Mouse (Mus musculus) spleen, adult 12 weeks (tissue): ENCODE data around the gene Paqr9.

Source experiments
- DNase-seq: peaks from one replicate; pipeline ENCODE4 v3.0.0; 2022; ENCODE audit warnings: low spot score

Gene Paqr9

DNA sequence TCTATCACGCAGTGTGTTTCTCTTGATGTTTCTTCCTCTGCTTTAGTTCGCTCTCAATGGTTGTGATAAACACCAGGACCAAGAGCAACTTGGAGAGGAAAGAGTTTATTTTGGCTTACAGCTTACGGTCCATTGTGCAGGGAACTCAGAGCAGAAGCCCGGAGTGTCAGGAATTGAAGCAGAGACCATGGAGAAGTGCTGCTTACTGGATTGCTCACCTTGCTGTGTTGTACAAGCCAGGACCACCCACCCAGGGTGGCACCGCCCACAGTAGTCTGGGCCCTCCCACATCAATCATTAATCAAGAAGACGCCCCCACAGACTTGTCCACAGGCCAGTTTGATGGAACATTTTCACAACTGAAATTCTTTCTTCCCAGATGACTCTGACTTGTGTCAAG lies 18.0 kb downstream of the Paqr9 start:
- DNase-seq = no peak

DNA sequence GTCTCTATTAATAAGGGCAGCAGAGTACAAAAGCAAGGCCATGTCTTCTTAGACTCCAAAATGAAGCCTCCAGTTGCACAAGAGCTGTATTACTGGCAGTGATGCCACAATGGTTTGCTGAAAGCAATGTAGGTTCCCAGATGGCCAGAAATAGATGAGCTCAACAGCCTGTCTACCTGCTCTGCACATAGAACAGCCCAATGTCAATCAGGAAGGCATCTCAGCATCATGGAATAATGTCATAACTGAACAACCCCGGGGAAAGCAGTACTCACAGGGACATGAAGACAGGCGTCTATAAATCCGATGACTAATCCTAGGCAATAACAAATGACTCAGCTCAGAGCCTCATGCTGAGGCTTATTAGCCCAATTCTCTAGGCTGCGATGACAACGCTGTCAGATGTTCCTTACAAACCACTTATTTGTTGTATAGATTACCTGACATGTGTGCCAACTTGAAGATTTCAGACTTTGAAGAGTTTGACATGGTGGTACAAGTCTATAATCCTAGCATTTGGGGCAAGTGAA lies 19.0 kb downstream of the Paqr9 start:
- no peak for DNase-seq

DNA sequence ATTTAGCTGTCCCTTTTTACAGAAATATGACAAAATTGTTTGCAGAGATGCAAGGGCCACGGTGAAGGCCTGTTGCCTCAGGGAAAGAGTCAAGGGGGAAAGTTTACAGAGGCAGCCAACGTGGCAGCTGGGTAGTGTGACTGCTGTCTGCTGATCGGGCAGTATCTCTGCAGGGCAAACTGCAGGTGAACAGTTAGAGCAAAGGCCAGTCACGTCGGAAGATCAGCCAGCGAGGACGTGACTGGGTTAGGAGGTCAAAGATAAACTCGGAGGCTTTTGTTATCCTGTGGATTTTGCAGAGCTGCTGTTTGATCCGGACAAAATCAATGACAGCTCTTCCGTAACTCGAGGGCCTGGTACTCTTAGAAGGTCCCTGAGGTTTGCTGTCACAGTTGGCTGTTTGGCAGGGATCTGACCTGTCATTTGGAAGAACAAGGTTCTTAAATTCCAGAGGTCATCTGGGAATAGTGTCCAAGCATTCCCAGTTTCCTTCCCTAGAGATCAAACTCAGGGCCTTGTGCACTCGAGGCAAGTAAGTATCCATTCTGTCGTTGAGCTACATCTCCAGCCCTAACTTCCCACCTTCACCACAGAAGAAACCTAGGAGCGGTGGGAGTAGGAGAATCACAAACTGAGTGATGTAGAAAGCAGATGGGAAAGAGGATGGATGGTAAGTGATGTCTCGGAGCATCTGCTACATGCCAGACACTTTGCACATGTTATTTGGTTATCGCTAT lies 21.7 kb downstream of the Paqr9 start:
- DNase-seq = no peak

DNA sequence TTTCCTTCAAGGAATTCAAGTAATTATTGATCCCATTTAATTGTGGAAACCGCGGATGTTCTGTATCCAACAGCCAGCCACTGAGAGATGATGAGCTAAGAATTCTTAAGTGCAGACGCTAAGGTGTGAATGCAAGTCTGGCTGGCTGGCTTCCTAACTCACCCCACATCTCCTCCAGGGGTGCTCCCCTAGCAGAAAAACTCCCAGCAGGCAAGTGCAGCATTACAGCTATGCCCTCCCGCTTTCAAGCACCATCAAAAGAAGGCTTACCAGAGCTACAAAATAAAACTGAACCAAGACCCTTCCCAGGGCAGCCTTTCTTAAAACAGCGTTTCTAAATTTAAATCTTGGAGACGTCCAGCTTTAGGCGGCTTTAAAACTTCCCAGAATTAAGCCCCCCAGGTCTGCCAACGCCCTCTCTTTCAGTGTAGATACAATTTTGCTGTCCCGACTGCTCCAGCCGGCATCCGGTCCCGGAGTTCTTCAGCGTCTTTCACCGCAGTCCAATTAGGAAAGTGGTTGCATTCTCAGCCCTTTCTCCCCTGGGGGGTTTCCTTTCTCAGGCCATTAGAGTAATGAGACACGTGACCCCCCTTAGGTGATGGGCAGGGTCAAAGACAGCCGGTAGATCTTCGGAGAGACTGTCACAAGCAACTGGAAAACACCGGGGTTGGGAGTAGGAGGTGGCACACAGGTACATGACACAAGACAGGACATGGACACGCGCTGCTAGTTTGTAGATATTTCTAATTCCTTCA lies 22.5 kb downstream of the Paqr9 start:
- no peak for DNase-seq

DNA sequence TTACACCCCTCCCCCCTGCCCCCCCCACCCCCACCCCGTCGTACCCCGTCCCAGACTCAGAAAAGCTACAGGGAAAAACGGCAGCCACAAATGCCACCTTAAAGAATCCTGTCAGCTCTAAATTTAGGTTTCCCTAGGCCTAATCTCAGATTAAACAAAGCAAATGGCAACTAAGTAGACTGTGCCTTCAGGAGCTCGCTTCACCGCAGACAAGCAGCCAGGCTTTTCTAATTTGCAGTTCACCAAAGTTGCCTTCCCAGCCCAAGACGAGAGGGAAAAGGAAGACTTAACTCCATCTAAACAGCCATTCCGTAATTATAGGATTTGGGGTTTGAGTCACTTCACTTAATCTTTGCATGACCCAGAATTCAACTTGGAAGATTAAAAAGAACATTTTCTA lies 23.1 kb downstream of the Paqr9 start:
- no peak for DNase-seq

DNA sequence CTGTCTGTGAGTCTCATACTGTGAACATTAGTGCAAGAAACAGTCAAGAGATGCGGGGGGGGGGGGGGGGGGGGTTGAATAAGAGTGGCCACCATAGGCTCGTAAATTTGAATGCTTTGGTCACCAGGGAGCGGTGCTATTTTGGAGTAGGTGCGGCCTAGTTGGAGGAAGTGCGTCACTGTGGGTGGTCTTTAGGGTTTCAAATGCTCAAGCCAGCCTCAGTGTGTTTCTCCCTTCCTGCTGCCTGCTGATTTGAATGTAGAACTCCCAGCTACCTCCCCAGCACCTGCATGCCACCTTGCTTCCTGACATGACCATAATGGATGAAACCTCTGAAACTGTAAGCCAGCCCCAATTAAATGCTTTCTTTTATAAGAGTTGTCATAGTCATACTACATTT lies 26.6 kb downstream of the Paqr9 start:
- DNase-seq = no peak

DNA sequence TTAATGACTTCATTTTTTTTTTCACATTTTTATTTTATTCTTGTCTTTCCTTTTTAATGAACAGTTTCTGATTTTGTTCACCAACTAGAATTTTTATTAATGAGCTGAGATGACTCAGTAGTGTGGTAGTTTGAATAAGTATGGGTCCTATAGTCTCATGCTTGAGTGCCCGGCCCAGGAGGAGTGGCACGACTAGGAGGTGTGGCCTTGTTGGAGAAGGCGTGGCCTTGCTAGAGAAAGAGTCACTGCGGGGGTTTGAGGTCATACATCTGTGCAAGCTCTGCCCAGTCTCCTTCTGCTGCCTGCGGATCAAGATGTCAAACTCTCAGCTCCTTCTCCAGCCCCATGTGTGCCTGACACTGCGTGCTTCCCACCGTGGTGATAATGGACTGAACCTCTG lies 28.6 kb downstream of the Paqr9 start:
- no peak for DNase-seq

DNA sequence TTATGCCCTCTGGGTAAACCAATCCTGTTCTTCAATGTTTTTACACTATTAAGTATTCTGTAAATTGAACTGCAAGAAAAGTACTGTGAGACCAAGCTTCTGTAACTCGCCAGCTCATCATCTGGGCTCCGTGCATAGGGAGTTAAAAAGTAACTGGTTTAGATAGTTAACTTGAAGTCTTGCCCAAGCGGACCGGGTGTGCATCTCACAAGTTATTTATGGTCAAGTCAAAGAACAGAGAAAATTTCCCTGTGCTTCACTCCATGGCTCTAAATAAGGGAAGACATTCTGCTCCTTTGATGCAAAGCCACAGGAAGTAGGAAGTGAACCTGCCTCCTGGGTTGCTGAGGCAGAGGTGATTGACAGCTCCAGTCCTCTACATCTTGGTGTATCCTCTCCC lies 34.8 kb downstream of the Paqr9 start:
- no peak for DNase-seq

DNA sequence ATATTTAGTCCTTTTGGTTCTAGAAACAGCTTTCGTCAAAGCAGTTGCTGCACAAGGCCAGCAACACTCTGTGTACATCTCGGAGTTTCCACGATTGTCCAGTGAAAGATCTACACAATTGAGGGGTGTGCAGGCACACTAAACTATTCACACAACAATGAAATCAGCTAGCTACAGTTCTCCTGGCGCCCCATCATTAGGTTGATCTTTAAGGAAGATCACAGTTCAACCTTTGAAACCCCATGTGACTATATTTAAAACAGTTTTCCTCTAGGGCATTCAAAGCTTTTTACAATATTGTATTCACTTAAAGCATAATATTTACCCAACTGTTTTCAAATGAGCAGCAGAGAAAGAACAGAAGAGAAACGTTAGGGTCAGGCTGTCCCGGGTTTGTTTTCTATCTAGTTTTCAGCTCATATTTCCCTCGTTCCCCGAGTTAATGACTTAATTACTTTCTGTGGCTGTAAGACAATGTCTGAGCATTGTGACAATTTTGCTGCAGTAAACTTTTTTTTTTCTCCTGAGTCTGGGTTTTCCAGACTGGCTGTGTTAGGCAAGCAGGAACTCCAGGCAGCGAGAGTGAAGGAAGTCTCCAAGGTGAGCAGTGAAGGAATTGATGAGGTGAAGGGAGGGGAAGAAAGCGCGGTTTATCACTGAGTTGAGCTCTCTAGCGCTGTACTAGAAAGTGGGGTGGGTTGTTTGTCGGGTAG lies 38.2 kb downstream of the Paqr9 start:
- no peak for DNase-seq

DNA sequence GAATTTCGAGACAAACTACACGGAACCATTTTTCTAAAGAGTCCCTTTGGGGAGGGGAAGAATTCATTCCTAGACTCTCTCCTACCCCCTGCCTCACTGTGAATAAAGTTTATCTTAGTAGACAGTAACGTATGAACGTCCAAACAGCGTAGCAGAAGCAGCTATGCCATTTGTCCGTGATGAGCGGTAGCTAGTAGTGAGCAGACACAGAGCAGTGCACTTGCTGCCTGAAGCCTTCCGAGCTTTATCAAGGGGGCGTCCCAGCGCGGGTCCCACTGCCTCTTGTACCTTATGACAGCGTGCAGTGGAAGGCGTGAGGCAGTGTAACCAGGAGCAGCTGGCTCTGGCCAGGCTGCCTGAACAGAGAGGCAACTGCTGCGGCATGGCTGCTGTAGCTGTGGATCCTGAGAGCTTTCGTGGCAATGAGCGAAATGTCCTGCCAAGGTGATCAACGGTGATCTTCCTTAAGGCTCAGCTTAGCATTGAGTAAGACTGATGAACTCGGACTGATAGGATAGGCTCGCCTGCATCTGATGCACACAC lies 38.8 kb downstream of the Paqr9 start:
- no peak for DNase-seq

DNA sequence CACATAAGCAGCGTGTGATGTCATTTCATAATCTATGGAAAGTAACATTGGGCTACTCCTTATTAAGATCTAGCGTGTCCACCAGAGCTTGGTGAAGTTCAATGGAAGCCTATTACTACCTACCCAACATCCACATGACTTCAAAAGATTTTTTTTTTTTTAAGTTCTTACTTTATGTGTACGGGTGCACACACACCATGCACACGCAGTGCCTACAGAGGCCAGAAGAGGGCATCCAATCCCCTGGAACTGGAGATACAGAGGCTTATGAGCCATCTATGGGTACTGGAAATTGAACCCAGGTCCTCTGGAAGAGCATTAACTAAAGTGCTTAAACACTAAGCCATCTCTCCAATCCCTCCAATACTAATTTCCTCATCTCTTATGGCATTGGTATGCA lies 39.9 kb downstream of the Paqr9 start:
- DNase-seq = no peak

DNA sequence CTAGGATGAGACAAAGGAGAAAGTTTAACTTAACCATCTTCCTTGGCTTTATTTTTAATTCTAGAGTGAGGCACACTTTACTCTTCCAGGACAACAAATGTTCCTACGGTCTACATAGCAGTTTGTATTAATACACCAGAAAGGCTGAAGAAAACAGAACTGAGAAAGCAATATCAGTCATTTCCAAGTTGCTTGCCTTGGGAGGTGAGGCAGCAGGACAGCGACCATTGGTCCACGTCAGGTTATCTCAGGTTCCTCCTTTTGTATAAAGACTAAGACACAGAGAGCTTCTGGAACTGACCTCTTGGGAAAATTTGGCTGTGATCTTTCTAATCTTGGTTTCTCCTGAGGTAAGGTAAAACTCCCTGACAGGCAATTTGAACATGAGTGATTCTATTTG lies 43.4 kb downstream of the Paqr9 start:
- DNase-seq = no peak

DNA sequence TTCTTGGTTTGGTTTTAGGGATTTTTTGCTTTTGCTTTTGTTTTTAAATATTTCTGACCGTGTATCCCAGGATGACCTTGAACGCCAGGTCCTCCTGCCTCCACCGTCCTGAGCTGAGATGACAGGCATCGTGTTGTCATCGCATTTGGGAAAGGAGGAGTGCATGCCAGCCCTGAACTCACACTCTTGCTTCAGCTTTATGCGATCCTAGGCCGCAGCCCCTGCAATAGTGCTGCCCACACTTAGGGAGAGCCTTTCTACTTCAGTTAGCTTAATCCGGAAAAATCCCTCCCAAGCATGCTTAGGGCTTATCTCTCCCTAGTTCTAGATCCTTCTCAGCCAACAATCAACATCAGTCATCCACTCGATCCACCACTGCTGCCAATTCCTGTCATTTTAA lies 43.9 kb downstream of the Paqr9 start:
- DNase-seq = no peak

DNA sequence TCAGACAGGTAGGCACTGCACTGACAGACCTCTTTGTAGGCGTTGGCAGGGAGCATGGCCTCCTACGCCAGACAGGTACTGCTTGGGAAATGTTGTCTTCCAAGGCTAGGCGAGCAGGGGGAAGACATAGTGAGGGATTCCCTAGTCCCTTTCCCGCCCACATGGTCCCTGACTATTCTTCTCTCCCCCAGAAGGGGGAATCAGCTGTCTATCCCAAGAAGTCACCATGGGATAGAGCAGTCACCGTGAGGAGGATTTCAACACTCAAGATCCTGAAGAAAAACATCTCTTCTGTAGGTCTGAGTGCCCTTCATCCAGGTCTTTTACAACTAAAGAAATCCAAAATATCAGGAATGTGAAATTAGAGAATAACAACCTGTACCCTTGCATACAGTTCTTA lies 47.7 kb downstream of the Paqr9 start:
- no peak for DNase-seq

DNA sequence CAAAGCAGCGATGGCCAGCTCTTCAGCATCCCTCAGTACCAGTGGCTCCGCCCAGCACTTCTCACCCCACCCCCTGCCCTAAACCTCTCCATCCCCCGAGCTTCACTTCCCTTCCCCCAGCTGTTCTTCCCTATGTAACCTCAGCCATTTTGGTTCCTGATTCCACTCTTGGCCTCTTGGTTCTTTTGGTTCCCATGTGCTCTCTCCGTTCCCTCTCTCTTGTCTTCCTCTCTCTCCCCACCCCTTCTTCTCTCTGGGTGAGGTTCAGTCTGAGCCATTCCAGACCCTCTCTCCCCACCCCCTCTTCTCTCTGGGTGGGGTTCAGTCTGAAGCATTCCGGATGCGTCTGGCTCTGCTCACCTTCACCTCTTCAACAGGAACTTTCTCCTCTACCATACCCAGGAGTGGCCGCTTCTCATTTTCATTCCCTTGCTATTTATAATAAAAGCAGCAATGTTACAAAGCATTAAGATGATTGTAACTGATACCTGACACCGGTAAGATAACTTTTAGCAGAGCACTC lies 52.9 kb downstream of the Paqr9 start:
- no peak for DNase-seq

DNA sequence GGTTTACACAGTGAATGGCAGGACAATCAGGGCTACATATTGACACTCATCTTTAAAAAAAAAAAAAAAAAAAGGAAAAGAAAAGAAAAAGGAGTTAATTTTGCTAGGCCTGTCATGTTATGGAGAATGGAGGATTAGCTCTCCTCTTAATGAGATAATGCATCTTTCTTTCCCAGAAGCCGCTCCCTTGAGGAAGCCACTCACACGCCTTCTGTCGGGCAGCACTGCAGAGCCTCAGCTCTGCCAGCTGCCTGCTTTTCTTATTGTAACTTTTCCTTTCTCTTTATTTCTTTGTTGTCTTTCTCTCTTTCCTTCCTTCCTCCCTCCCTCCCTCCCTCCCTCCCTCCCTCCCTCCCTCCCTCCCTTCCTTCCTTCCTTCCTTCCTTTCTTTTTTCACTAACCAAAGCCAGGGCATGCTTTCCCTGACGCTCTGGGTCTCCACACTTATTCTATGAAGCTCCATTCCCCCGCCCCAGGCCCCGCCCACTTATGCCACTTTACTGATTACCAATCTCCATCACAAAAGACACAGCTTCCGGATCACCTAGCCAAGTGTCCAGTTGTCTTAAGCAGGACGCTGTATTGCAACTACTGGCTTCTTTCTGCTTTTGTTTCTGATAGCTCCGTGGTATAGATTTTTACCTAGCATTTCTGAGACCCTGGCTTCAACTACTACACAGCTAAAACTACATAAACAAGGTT lies 54.1 kb downstream of the Paqr9 start:
- no peak for DNase-seq

DNA sequence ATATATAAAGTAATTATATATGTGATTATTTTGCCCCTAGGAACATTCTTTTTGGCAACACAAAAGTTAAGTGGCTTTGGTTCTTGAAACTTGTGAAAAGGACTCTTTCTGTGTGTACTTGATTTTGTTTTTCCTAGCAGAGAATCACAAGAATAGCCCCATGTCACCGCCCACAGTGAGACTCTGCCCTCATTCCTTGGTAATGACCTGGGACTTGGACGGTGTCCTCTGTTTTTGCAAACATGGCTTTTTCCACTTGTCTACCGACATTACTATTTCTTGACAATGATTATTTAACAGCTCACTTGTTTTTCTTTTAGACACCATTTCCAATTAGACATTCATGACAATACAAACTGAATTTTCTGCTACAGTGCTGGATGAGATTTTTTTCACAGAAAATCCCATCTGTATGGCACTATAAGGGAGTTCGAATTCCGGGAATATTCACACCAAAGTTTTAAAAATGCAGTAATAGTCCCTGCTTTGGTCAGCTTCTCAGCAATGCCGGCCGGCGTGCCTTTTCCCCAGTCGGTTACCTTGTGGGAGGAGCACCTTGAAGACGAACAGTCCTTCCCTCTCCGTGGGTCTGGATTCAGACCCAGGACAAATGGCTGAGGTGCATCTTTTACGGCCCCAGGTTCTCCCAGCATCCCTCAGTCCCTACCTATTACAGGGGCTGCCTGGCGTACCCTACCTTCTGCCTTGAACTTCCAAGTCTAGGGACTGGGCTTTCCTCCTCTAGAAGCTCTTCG lies 55.6 kb downstream of the Paqr9 start:
- DNase-seq = no peak

DNA sequence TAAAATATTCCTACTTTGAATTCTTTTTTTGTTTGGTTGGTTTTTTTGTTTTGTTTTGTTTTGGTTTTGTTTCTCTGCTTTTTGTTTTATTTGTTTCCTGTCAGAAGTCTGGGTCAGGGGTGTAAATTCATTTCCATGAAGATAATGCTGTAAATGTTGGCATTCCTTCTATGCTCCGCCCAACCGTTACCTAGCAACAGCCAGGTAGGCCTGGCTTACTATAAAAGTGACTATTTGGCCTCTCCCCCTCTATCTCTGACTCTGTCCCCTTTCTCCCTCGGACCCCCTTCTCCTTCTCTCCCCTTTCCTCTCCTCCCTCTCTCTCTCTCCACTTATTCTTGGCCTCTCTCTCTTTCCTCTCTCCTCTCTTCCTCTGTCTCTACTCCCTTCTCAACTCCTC lies 56.5 kb downstream of the Paqr9 start:
- DNase-seq = no peak
